Mouse (Mus musculus) hindbrain, embryonic 12.5 days (tissue): Measurements from ENCODE around the gene Epsti1. TPM values are rescaled to one million over a fixed set of nuclear protein-coding genes. Genes with fewer than 3 reads are reported as not detected.
A peak's percentile ranks its signal among the peaks of the same experiment; 100 is the strongest.

Experiments
- ATAC-seq: fragments of 200-750 bp; cut with Nextera tagmentation; 2 replicates; pipeline ENCODE4 v1.8.0; 2017; ENCODE audit warnings: moderate TSS enrichment; ENCODE audit not compliant: low FRiP score
- H3K27ac ChIP-seq: fragments of 300-500 bp; sonication (generic); 2 replicates; pipeline ENCODE4 v1.5.1; 2016; ENCODE audit warnings: mild to moderate bottlenecking
- H3K27me3 ChIP-seq: fragments of 300-500 bp; sonication (generic); 2 replicates; pipeline ENCODE4 v1.6.1; 2016; ENCODE audit warnings: mild to moderate bottlenecking
- H3K36me3 ChIP-seq: fragments of 300-500 bp; sonication (generic); 2 replicates; pipeline ENCODE4 v1.6.1; 2016; ENCODE audit warnings: mild to moderate bottlenecking
- H3K4me1 ChIP-seq: fragments of 300-500 bp; sonication (generic); 2 replicates; pipeline ENCODE4 v1.6.1; 2016
- H3K4me2 ChIP-seq: fragments of 300-500 bp; sonication (generic); replicated peaks from 2 replicates; pipeline ENCODE4 v1.6.1; 2016; ENCODE audit warnings: mild to moderate bottlenecking
- H3K4me3 ChIP-seq: fragments of 300-500 bp; sonication (generic); 2 replicates; pipeline ENCODE4 v1.5.1; 2016; ENCODE audit warnings: mild to moderate bottlenecking
- H3K9ac ChIP-seq: fragments of 300-500 bp; sonication (generic); 2 replicates; pipeline ENCODE4 v1.6.1; 2016; ENCODE audit warnings: mild to moderate bottlenecking, moderate library complexity
- H3K9me3 ChIP-seq: fragments of 300-500 bp; sonication (generic); replicated peaks from 2 replicates; pipeline ENCODE4 v1.6.1; 2016; ENCODE audit warnings: mild to moderate bottlenecking
- WGBS: fragments of 180-500 bp; shearing (Covaris S2); methylation state at CpG from one replicate; pipeline ENCODE4 v1.1.7; 2016; 5-methylcytosine and 5-hydroxymethylcytosine counted together
- polyA plus RNA-seq: library from polyadenylated mRNA; unstranded; fragments of >200 nt; fragmentation: Nextera tagmentation; extraction: Ambion mirVana; gene quantifications from 2 replicates; pipeline ENCODE4 v1.2.1, GENCODE M21; 2016

Gene Epsti1
- polyA plus RNA-seq, 1 experiment from 2014 or later, result 0.48 TPM

DNA sequence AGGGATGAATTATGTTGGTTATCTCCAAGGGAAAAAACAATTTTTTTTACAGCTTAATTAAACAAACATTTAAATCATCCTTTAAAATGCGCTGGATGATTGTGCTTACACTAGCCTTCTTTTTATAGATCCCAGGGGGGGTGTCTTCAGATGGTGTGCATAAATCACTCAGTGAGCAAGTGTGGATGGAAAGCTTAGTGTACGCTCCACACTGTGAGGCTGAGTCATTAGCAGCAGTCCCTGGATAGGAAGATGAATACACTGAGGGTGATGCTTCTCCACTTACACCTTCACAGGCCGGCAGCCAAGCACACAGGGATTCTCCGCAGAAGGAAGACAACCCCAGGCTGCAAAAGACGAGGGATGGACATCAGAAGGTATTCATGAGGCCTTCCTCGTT, 70.2 kb downstream of the Epsti1 start:
- no peak overlapping the region for H3K4me2 ChIP-seq
- WGBS, result 69% methylated on average over 6 of the region's 6 CpGs
- H3K9ac ChIP-seq, result no peak overlapping the region
- H3K27me3 ChIP-seq, result no peaks in the 10 kb centered on the region
- H3K4me1 ChIP-seq, result no peaks in the 10 kb centered on the region; the same call in 1 of the 2 replicates
- no peaks in the 10 kb centered on the region for H3K9me3 ChIP-seq
- no peak for ATAC-seq
- H3K4me3 ChIP-seq, result no peak overlapping the region
- no peaks in the 10 kb centered on the region for H3K36me3 ChIP-seq
- no peak overlapping the region; the same call in 1 of the 2 replicates for H3K27ac ChIP-seq

DNA sequence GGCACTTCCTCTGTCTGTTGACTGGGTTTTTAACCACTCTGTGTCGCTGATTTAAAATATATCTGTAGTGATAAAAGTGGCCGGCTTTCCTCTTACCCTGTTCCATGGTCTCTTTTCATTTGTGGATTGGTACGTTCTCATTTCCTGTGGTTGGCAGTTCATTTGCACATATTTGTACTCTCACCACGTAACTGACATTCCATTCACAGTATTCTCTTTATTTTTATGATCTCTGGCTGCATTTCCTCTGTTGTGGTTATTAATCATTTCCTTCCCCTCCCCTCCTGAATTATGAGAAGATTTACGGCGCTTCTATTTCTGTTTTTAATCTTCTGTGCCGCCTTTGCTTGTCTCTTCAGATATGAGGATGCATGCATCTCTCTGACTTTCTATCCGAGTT, 71.7 kb downstream of the Epsti1 start:
- Histone ChIP-seq H3K4me2 (no peak overlapping the region), H3K27ac (no peak overlapping the region; the same call in 1 of the 2 replicates), H3K4me3 (no peak overlapping the region), H3K9me3 (no peaks in the 10 kb centered on the region), H3K27me3 (no peaks in the 10 kb centered on the region), H3K36me3 (no peaks in the 10 kb centered on the region), H3K9ac (no peak overlapping the region), H3K4me1 (no peaks in the 10 kb centered on the region; the same call in 1 of the 2 replicates)
- ATAC-seq, result no peak
- 74% methylated on average over 8 of the region's 8 CpGs for WGBS

DNA sequence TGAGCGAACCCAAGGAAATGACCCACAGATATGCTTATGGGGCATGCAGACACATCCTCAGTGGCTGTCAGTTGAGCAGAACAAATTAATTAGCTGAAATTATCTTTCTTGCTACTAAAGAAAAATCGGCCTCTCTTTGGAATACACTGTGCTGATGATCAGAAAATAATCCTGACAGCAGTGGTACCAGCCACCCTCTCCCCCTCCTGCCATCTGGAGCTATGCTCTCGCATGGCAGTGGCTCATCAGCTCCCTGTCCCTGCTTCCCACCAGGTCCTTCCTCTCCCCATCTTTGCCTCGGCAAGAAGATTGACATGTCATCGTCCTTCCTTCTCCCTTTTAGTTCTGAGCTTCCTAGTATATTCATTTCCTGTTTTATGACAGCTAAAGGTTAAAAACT, 77.5 kb downstream of the Epsti1 start:
- Histone ChIP-seq H3K9ac (no peak overlapping the region), H3K36me3 (no peaks in the 10 kb centered on the region), H3K27ac (no peak overlapping the region), H3K4me1 (no peaks in the 10 kb centered on the region; the same call in 1 of the 2 replicates), H3K4me2 (no peak overlapping the region), H3K4me3 (no peak overlapping the region), H3K27me3 (no peaks in the 10 kb centered on the region), H3K9me3 (no peaks in the 10 kb centered on the region)
- no peak for ATAC-seq
- WGBS, result 76% methylated on average over 5 of the region's 5 CpGs

DNA sequence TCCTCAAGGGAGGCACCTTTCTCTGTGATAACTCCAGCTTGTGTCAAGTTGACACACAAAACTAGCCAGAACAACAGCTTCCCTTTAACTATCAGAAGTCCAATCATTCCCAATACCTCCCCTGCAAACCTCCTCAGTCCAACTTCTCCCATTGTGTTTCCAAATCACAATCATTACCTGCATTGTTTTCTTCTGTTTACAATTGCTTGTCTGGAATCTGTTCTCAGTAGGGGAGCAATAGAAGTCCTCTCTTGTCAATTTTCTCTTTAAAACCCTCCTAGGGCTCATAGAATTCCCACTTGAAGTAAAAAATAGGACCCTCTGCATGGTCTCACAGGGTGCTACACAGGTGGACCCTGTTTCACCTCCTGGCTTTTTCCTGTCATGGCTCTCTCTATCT, 93.7 kb downstream of the Epsti1 start:
- no peak overlapping the region for H3K4me3 ChIP-seq
- ATAC-seq, result no peak
- H3K27ac ChIP-seq, result no peak overlapping the region
- no peak overlapping the region for H3K9ac ChIP-seq
- H3K4me2 ChIP-seq, result no peak overlapping the region
- H3K9me3 ChIP-seq, result no peaks in the 10 kb centered on the region
- H3K27me3 ChIP-seq, result no peaks in the 10 kb centered on the region
- H3K4me1 ChIP-seq, result no peaks in the 10 kb centered on the region; the same call in 1 of the 2 replicates
- no peaks in the 10 kb centered on the region for H3K36me3 ChIP-seq

DNA sequence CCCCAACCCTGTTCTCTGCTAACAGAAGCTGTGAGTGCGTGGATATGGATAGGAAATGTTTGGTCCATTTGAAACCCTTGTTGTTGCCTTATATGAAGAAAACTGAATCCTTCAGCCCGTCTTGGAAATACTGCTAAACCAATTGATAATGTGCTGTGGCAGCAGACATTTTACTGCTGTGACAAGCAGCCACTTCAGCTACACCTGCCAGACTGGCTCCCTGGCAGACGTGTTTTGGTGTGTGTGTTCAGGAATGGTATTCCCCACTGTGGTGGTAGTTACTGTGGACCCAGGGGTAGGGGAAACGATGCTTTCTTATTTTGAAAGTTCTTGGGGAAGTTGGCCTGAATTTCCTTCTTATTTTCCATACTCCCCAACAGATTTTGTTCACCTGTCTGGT, 100.4 kb downstream of the Epsti1 start:
- Histone ChIP-seq H3K4me1 (peaks cover 7% of the 10 kb centered on the region; the same call in 1 of the 2 replicates), H3K4me3 (no peak overlapping the region), H3K27ac (no peak overlapping the region), H3K9me3 (no peaks in the 10 kb centered on the region), H3K27me3 (no peaks in the 10 kb centered on the region), H3K4me2 (no peak overlapping the region), H3K36me3 (no peaks in the 10 kb centered on the region), H3K9ac (no peak overlapping the region)
- 80% methylated on average over 4 of the region's 4 CpGs for WGBS
- ATAC-seq, result no peak

DNA sequence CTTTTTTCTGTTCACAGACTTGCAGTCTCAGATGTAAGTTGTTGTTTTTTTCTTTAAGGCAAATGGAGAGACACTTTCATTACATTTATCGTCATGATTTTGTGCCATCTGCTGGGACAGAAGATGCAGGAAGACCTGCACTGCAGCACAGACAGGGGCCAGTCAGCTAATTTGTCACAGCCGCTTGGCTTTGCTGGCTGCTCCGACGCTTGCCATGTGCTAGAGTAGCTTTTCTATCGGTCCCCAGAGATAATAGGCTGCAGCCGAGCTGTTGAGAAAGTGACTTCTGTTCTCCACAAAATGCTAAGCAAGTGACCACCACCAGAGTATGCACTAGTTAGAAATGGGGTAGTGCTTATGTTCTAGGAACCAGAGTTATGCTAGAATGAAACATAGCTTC, 104.0 kb downstream of the Epsti1 start:
- H3K4me3 ChIP-seq, result no peak overlapping the region
- no peak overlapping the region for H3K9ac ChIP-seq
- no peak overlapping the region for H3K4me2 ChIP-seq
- H3K27ac ChIP-seq, result peak overlapping the region; percentile 17; the same call in 1 of the 2 replicates
- 0 out of 2 replicates have a peak, but pooled peaks have one; percentile 61 for ATAC-seq
- no peaks in the 10 kb centered on the region for H3K36me3 ChIP-seq
- H3K9me3 ChIP-seq, result no peaks in the 10 kb centered on the region
- no peaks in the 10 kb centered on the region for H3K27me3 ChIP-seq
- WGBS, result 7% methylated on average over 6 of the region's 6 CpGs
- peaks cover 15% of the 10 kb centered on the region for H3K4me1 ChIP-seq

DNA sequence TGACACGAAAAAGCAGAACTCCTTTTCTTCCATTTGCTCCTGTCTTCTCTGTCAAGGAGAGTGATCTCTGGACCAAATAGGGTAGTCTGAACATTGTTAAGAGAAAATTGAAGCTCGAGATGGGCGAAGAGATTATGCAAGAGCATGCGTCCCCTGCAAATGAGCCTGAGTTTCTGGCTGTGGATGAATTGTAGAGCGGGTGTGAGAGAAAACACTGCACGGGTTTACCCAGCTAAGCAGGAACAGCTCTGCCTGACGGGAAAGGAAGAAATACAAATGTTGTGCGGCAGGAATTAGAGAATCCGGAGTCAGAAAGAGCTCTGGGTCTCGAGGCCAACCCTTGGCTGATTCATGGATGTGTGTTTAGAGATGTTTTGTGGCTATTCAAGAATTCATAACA, 107.8 kb downstream of the Epsti1 start:
- H3K27me3 ChIP-seq, result no peaks in the 10 kb centered on the region
- no peak overlapping the region for H3K27ac ChIP-seq
- no peak overlapping the region for H3K4me3 ChIP-seq
- H3K4me2 ChIP-seq, result no peak overlapping the region
- no peaks in the 10 kb centered on the region for H3K9me3 ChIP-seq
- 53% methylated on average over 10 of the region's 10 CpGs for WGBS
- H3K36me3 ChIP-seq, result no peaks in the 10 kb centered on the region
- no peak for ATAC-seq
- no peak overlapping the region for H3K9ac ChIP-seq
- H3K4me1 ChIP-seq, result peaks cover 15% of the 10 kb centered on the region

DNA sequence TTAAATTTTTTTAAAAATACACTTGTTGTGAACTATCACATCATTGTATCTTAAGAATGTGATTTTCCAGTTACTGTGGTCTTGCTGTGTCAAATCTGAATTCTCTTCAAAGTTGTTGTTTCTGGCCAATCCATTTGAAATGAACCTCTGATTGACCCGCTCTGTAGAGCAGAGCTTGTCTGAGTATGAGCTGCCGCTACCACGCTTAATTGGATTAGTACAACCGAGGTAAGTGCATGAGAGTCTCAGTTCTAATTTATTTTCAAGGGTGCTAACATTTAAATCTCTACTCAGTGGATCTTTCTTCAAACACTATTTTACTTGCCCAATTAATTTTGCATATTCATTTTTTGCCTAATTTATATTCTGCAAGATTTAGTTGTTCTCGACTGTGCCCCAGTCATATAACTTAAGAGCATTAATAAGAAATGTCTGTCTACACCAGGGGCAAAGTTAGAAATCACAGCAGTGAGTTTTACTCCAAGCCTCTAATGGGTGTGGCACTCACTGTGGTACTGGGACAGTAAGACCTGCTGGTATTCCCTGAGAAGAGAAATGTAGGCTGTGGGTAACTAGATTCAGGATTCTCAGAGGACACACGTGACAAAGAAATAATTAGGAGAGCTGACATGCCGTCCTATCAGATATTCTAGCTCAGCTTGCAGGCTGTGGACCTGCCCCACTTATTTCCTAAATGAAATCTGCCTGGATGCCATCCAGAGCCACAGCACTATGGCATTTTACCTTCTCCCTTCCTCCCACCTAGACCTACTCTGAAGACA, 111.7 kb downstream of the Epsti1 start:
- Histone ChIP-seq H3K9ac (no peak overlapping the region), H3K27ac (no peak overlapping the region), H3K27me3 (no peaks in the 10 kb centered on the region), H3K4me2 (no peak overlapping the region), H3K4me1 (peaks cover 8% of the 10 kb centered on the region), H3K4me3 (no peak overlapping the region), H3K9me3 (no peaks in the 10 kb centered on the region), H3K36me3 (no peaks in the 10 kb centered on the region)
- WGBS, result 67% methylated on average over 7 of the region's 7 CpGs
- no peak for ATAC-seq

DNA sequence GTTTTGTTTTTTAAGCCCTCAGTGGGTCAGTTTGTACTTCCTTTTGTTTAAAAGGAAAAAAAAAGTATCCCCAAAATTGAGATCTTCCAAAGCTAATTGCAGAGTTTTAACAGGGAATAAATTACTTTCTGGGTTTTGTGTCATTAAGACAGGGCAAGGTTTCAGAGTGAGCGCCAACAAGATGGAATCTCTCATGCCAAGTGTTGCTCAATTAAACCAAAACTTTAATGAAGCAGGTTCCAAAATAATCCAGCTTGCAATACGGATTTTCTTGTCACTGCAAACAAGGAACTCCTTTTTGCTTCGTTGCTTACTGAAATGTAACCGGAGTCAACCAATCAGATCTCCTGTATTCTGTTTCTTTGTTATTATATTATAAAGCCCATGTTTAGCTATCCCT, 112.4 kb downstream of the Epsti1 start:
- 85% methylated on average over 4 of the region's 4 CpGs for WGBS
- Histone ChIP-seq H3K9ac (no peak overlapping the region), H3K4me1 (peaks cover 7% of the 10 kb centered on the region), H3K4me2 (no peak overlapping the region), H3K4me3 (no peak overlapping the region), H3K9me3 (no peaks in the 10 kb centered on the region), H3K36me3 (no peaks in the 10 kb centered on the region), H3K27ac (no peak overlapping the region), H3K27me3 (no peaks in the 10 kb centered on the region)
- ATAC-seq, result no peak

DNA sequence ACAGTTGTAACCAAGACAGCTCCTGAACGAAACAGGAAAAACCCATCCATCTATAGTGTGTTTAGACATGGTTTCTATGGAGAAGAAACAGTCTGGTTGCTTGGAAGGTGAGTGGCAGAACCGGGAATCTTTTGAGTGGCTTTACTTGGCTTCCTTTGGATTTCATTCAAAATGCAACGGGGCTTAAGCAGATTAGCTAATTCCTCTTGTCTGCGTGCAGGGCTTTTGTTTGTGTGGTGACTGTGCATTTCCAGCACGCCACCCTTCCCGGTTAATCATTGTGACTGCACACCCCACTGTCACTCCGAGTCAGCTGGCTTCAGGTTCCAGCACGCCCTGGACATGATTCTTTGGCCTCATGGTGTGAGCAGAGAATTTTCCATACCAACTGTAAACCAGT, 115.9 kb downstream of the Epsti1 start:
- no peak overlapping the region for H3K27ac ChIP-seq
- H3K4me2 ChIP-seq, result no peak overlapping the region
- no peak for ATAC-seq
- no peak overlapping the region for H3K9ac ChIP-seq
- no peaks in the 10 kb centered on the region for H3K27me3 ChIP-seq
- no peaks in the 10 kb centered on the region for H3K9me3 ChIP-seq
- H3K36me3 ChIP-seq, result no peaks in the 10 kb centered on the region
- no peak overlapping the region for H3K4me3 ChIP-seq
- no peaks in the 10 kb centered on the region for H3K4me1 ChIP-seq
- 41% methylated on average over 8 of the region's 8 CpGs for WGBS

DNA sequence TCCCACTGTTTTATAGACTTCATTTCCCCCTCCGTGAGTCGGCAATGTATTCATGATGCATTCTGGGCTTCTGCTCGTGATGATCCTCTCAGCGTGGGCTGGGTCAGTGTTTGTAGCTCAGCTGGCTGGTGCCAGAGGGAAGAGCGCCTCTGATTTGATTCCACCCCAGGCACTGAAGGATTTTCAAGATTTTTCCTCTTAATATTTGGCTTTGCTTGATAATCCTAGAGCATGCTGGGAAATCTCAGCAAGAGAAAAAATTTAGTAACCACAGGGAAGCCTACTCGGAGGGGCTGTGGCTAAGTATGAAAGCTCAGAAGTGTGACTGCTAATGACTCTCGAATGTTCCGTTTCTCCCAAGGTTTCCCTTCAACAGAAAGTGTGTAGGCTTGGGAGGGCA, 134.8 kb downstream of the Epsti1 start:
- no peak overlapping the region for H3K4me3 ChIP-seq
- H3K27me3 ChIP-seq, result no peaks in the 10 kb centered on the region
- 64% methylated on average over 8 of the region's 8 CpGs for WGBS
- no peaks in the 10 kb centered on the region for H3K9me3 ChIP-seq
- no peak overlapping the region for H3K27ac ChIP-seq
- 0 out of 2 replicates have a peak, but pooled peaks cover 4% of the 10 kb centered on the region for H3K4me1 ChIP-seq
- H3K4me2 ChIP-seq, result no peak overlapping the region
- H3K36me3 ChIP-seq, result no peaks in the 10 kb centered on the region
- H3K9ac ChIP-seq, result no peak overlapping the region
- no peak for ATAC-seq

DNA sequence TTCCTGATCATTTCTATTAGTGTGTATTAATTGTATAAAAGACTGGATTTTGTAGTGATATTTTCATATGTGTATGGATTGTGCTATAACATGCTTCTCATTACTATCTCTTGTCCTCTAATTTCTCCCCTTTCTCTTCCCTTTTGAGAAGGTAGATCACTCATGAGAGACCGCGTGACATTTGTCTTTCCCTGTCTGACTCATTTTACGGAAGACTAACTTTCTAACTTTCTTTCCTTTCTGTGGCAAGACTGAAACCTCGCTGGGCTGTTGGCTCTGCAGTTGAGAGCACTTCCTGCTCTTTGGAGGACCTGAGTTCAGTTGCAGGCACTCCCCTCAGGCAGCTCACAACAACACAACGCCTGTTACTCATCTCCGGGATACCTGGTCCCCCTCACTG, 136.6 kb downstream of the Epsti1 start:
- no peaks in the 10 kb centered on the region for H3K36me3 ChIP-seq
- WGBS, result 82% methylated on average over 6 of the region's 6 CpGs
- no peak overlapping the region for H3K9ac ChIP-seq
- no peak overlapping the region for H3K4me3 ChIP-seq
- H3K27ac ChIP-seq, result no peak overlapping the region
- H3K4me1 ChIP-seq, result 0 out of 2 replicates have a peak, but pooled peaks cover 4% of the 10 kb centered on the region
- no peaks in the 10 kb centered on the region for H3K27me3 ChIP-seq
- H3K4me2 ChIP-seq, result no peak overlapping the region
- no peak for ATAC-seq
- no peaks in the 10 kb centered on the region for H3K9me3 ChIP-seq

DNA sequence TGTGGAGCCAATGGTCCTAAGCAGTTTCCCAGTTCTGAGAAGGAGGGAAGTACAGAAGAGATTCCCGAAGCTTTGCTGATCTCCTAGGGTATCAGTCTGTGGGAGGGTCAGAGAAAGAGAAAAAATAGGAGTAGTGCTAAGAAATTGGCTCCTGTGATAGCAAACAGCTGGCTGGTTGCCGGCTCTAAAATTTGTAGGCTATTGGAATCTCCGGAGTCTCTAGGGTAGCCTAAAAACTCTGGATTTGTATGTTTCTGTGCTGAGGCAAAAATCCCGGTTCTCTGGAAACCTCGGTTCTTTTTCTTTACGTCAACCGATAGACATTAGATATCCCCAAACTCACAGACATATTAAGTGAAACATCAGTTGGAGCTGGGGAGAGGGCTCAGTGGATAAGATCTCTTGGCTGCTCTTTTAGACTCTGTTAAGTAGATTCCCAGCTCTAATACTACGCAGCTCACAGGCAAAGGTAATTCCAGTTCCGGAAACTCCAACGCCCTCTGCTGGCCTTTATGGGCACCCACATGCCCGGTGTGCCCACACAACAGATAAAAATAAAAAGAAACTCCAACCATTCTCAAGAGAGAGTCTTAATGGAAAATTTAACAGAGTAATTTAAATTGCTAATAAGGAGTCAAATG, 138.0 kb downstream of the Epsti1 start:
- H3K36me3 ChIP-seq, result no peaks in the 10 kb centered on the region
- H3K4me1 ChIP-seq, result 0 out of 2 replicates have a peak, but pooled peaks cover 4% of the 10 kb centered on the region
- H3K9me3 ChIP-seq, result no peaks in the 10 kb centered on the region
- H3K9ac ChIP-seq, result no peak overlapping the region
- ATAC-seq, result no peak
- H3K4me2 ChIP-seq, result no peak overlapping the region
- WGBS, result 81% methylated on average over 11 of the region's 11 CpGs
- H3K4me3 ChIP-seq, result no peak overlapping the region
- no peaks in the 10 kb centered on the region for H3K27me3 ChIP-seq
- H3K27ac ChIP-seq, result no peak overlapping the region
